Mouse (Mus musculus) C2C12 (cell line): ENCODE data around the gene Ensa.

Experiments used
- CEBPB ChIP-seq: IDR thresholded peaks from one replicate; pipeline ENCODE4 v1.6.1; 2011; ENCODE audit warnings: low read depth, mild to moderate bottlenecking, control low read depth, moderate library complexity
- CTCF ChIP-seq: IDR thresholded peaks from one replicate; pipeline ENCODE4 v1.5.1; 2011; ENCODE audit not compliant: control insufficient read depth, insufficient read depth, insufficient read length
- MAX ChIP-seq: IDR thresholded peaks from one replicate; pipeline ENCODE4 v1.6.1; 2011; ENCODE audit warnings: mild to moderate bottlenecking, control low read depth
- MYOD1 ChIP-seq: IDR thresholded peaks from one replicate; pipeline ENCODE4 v1.6.1; 2011; ENCODE audit warnings: low read depth; ENCODE audit not compliant: control insufficient read depth, insufficient read length
- MYOG ChIP-seq: IDR thresholded peaks from one replicate; pipeline ENCODE4 v1.6.1; 2011; ENCODE audit not compliant: control insufficient read depth, insufficient read length; ENCODE audit errors: extremely low read depth
- USF1 ChIP-seq: IDR thresholded peaks from one replicate; pipeline ENCODE4 v1.6.1; 2011; ENCODE audit warnings: low read depth, mild to moderate bottlenecking, control low read depth, moderate library complexity

GRCm38 (mm10) chr3:95601287-95601686 lies 23.5 kb upstream of the Ensa start:
- TF ChIP-seq USF1 (no peak), MAX (no peak), CTCF (no peak), MYOD1 (no peak), CEBPB (no peak), MYOG (no peak)
